Mouse (Mus musculus) lung, adult 2 months (tissue): Measurements from ENCODE around the gene Phf21b. TPM values are rescaled to one million over a fixed set of nuclear protein-coding genes. Genes with fewer than 3 reads are reported as not detected.

Experiments
- DNase-seq: peaks from one replicate; pipeline ENCODE4 v3.0.0; 2022
- H3K4me1 ChIP-seq: fragments of 200-500 bp; 2 replicates; pipeline ENCODE4 v1.6.1; 2011; ENCODE audit warnings: low read length; ENCODE audit not compliant: control insufficient read depth, insufficient read depth
- H3K4me3 ChIP-seq: fragments of 200-500 bp; replicated peaks from 2 replicates; pipeline ENCODE3; 2011; ENCODE audit warnings: low read depth, mild to moderate bottlenecking, control low read depth, low read length; ENCODE audit errors: extremely low read depth
- POLR2A ChIP-seq: fragments of 200-500 bp; IDR thresholded peaks from 2 replicates; pipeline ENCODE4 v1.6.1; 2011; ENCODE audit warnings: low read depth, mild to moderate bottlenecking, control low read depth, low read length, borderline replicate concordance; ENCODE audit errors: extremely low read depth
- WGBS: fragments of 180-500 bp; shearing (Covaris S2); methylation state at CpG from one replicate; pipeline ENCODE4 v1.1.7; 2018; 5-methylcytosine and 5-hydroxymethylcytosine counted together
- polyA plus RNA-seq: library from polyadenylated mRNA; depleted of rRNA; stranded (reverse); fragments of >200 nt; gene quantifications from 2 replicates; pipeline ENCODE4 v1.2.3, GENCODE M21; 2012; rRNA removed

The Phf21b gene
- polyA plus RNA-seq, 1 experiment: 2.2 TPM

DNA sequence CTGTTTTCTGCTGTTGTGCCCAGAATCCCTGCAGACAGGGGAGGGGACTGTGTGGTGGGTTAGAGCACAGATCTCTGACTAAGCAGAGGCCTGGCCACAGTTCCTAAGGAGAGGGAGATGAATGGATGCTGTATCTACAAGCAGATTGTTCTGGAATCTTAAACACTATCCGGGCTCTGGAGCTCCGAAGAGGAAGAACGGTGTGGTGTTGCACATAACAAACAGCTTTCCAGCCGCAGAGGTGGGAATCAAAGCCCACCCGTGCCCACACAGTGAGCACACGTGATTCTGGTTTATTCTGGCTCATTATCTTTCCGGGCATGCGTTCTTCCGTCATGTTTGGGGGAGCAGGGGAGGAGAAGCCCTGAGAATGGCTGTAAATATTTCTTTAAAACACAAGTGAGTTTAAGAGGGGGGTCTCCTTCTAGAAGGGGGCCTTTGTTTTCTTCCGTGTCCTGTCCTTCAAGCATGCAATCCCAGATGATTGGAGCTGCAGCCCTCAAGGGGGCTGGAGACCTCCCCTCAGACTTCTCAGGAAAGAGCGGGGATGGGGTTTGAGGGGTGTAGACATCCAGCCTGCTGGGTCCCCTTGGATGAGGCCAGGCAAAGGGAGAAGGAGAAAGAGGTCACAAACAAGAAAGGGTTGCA, 119.4 kb downstream of the Phf21b start:
- 80% methylated on average over 11 of the region's 11 CpGs for WGBS
- H3K4me1 ChIP-seq: no peaks in the 10 kb centered on the region
- no peak for TF ChIP-seq POLR2A
- DNase-seq: no peak
- H3K4me3 ChIP-seq: no peak overlapping the region

Other genes with a start within 250 kb of the Phf21b start
- gene Prr5, start 186.4 kb downstream of the Phf21b start, polyA plus RNA-seq: 12.9 and 14.1 TPM in 2 replicates
- gene Arhgap8, start 136.0 kb downstream of the Phf21b start, polyA plus RNA-seq: 20.3 and 22.1 TPM in 2 replicates
- 0.07 and 0.20 TPM in 2 replicates for gene Gm29666, start 64.0 kb upstream of the Phf21b start, polyA plus RNA-seq
- 5.6 and 6.8 TPM in 2 replicates for gene Nup50, start 67.4 kb upstream of the Phf21b start, polyA plus RNA-seq
- gene 5031439G07Rik, start 132.5 kb upstream of the Phf21b start, polyA plus RNA-seq: 17.1 and 23.2 TPM in 2 replicates
- gene Upk3a, start 161.1 kb upstream of the Phf21b start, polyA plus RNA-seq: 2.0 and 3.0 TPM in 2 replicates
- gene Fam118a, start 172.9 kb upstream of the Phf21b start, polyA plus RNA-seq: 6.7 and 7.0 TPM in 2 replicates